Mouse (Mus musculus): ENCODE results near the gene Btbd9. TPM values are rescaled to one million over a fixed set of nuclear protein-coding genes. Genes with fewer than 3 reads are reported as not detected.

The Btbd9 gene
- polyA plus RNA-seq, 1 experiment from 2014 or later = 40.9 TPM

- Histone ChIP-seq H3K9ac (ENCODE audit: low read length) (no peak overlapping the region), H3K4me1 (ENCODE audit: control insufficient read depth in 2 of 2, insufficient read depth in 2 of 2, low read length in 2 of 2) (peaks cover 13 to 20% of the 10 kb centered on the region in 2 experiments), H3K4me3 (ENCODE audit: control insufficient read depth in 1 of 2, insufficient read depth in 1 of 2, low read depth in 1 of 2, low read length in 2 of 2) (no peak overlapping the region), H3K27ac (replicated peaks in 1 of 2; ENCODE audit: control insufficient read depth in 1 of 2, insufficient read depth in 1 of 2, low read depth in 2 of 2, low read length in 2 of 2) (no peak overlapping the region), H3K4me2 (ENCODE audit: low read length) (no peak overlapping the region), H3K36me3 (ENCODE audit: control insufficient read depth, insufficient read depth, low read length) (no peaks in the 10 kb centered on the region), H3K9me3 (ENCODE audit: control insufficient read depth, low read length) (no peaks in the 10 kb centered on the region), H3K27me3 (ENCODE audit: control insufficient read depth, insufficient read depth, low read length) (no peaks in the 10 kb centered on the region)
- 95% methylated on average over 4 of the region's 4 CpGs for WGBS
- no peak for ATAC-seq (ENCODE audit: insufficient number of reproducible peaks, insufficient read depth, low FRiP score, low read depth)
Measured at GRCm38 (mm10) chr17:30230428-30230827, 345.9 kb downstream of the Btbd9 start.

DNA sequence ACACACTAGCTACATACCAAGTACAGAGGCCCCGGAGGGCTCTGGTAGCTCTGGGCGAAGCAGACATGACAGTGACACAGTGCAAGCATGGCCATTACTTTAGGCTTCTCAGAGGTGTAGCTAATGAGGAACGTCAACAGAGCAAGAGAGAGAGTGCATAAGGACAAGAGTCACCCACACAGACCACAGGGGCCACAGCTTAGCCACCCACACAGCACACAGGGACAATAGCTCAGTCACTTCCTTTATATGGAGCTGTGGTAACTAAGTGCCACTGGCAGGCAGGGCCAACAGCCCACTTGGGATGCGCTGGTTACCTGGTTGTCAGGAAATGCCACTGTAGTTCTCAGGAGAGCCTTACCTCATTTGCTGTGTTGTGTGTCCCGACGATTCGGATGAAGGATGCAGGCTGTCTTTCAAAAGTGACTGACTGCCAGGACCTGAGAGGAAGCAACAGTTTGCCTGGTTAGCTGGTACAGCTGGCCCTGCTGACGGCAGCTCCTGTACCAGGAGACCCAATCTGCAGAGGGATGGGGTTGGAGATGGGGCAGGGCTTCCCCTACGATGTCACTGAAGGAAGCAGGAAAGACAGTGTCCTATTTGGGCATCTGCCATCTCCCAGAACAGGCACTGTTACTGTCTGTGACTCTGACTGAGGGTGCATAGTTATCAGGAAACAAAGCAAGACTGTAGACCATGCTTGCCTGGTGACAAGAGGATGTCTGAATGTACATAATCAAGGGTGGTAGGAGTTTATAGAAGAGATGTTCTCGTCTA is 347.7 kb downstream of the Btbd9 start:
- Histone ChIP-seq H3K9me3 (ENCODE audit: control insufficient read depth, low read length) (no peaks in the 10 kb centered on the region), H3K27ac (replicated peaks in 1 of 2; ENCODE audit: control insufficient read depth in 1 of 2, insufficient read depth in 1 of 2, low read depth in 2 of 2, low read length in 2 of 2) (no peak overlapping the region), H3K36me3 (ENCODE audit: control insufficient read depth, insufficient read depth, low read length) (no peaks in the 10 kb centered on the region), H3K9ac (ENCODE audit: low read length) (no peak overlapping the region), H3K4me2 (ENCODE audit: low read length) (no peak overlapping the region), H3K4me1 (ENCODE audit: control insufficient read depth in 2 of 2, insufficient read depth in 2 of 2, low read length in 2 of 2) (peaks cover 9 to 17% of the 10 kb centered on the region in 2 experiments), H3K4me3 (ENCODE audit: control insufficient read depth in 1 of 2, insufficient read depth in 1 of 2, low read depth in 1 of 2, low read length in 2 of 2) (no peak overlapping the region), H3K27me3 (ENCODE audit: control insufficient read depth, insufficient read depth, low read length) (no peaks in the 10 kb centered on the region)
- WGBS = 83% methylated on average over 10 of the region's 10 CpGs
- ATAC-seq (ENCODE audit: insufficient number of reproducible peaks, insufficient read depth, low FRiP score, low read depth) = no peak

DNA sequence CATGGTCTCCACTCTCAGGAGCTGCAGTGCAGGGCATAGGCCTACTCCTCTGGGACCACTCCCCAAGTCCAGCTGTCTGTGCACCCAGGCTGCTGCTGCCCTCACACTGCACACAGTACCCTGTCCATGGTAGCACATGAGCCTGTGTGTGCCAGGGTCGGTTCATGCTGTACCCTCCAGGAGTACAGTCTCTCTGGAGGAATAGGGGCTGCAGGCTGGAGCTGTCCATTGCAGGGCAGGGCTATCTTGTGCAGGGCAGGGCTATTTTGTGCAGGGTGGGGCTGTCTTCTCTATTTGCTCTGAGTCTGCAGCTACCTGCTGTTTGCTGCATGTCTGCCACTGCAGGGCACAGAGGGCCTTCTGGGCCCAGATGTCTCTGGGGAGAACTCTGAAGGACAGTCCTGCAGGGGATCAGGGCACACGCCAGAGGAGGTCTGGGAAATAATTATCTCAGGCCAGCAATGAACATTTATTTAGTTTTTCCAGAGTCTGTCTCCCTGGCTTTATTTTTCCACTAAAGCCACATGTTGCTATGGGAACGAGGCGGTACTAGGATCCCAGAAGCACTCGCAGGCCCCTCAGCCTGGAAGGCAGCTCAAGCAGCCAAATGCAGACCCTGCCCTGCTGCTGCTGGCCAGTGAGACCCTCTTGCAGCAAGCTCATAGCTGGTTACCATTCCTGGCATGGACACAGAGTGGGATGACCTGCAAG is 351.1 kb downstream of the Btbd9 start:
- peak; percentile 11; the same call in 1 of the 2 replicates for ATAC-seq (ENCODE audit: insufficient number of reproducible peaks, insufficient read depth, low FRiP score, low read depth)
- peaks cover under 1% of the 10 kb centered on the region; the same call in 1 of the 2 replicates for H3K36me3 ChIP-seq (ENCODE audit: control insufficient read depth, insufficient read depth, low read length)

GRCm38 (mm10) chr17:30222837-30223236 is 353.5 kb downstream of the Btbd9 start:
- H3K4me2 ChIP-seq (ENCODE audit: low read length) = no peak overlapping the region
- no peak overlapping the region for H3K9ac ChIP-seq (ENCODE audit: low read length)
- WGBS = 89% methylated on average over 12 of the region's 12 CpGs
- H3K36me3 ChIP-seq (ENCODE audit: control insufficient read depth, insufficient read depth, low read length) = peaks cover 15% of the 10 kb centered on the region
- peaks cover 5 to 10% of the 10 kb centered on the region in 2 experiments for H3K4me1 ChIP-seq (ENCODE audit: control insufficient read depth in 2 of 2, insufficient read depth in 2 of 2, low read length in 2 of 2)
- no peak overlapping the region for H3K4me3 ChIP-seq (ENCODE audit: control insufficient read depth in 1 of 2, insufficient read depth in 1 of 2, low read depth in 1 of 2, low read length in 2 of 2)
- no peak overlapping the region for H3K27ac ChIP-seq (replicated peaks in 1 of 2; ENCODE audit: control insufficient read depth in 1 of 2, insufficient read depth in 1 of 2, low read depth in 2 of 2, low read length in 2 of 2)
- ATAC-seq (ENCODE audit: insufficient number of reproducible peaks, insufficient read depth, low FRiP score, low read depth) = no peak
- H3K9me3 ChIP-seq (ENCODE audit: control insufficient read depth, low read length) = no peaks in the 10 kb centered on the region
- H3K27me3 ChIP-seq (ENCODE audit: control insufficient read depth, insufficient read depth, low read length) = no peaks in the 10 kb centered on the region

More for the DNA sequence above, 351.1 kb downstream of the Btbd9 start:
- H3K4me3 ChIP-seq (ENCODE audit: control insufficient read depth in 1 of 2, insufficient read depth in 1 of 2, low read depth in 1 of 2, low read length in 2 of 2) = no peak overlapping the region
- peaks cover 5 to 17% of the 10 kb centered on the region in 2 experiments for H3K4me1 ChIP-seq (ENCODE audit: control insufficient read depth in 2 of 2, insufficient read depth in 2 of 2, low read length in 2 of 2)
- 52% methylated on average over 5 of the region's 5 CpGs for WGBS
- H3K4me2 ChIP-seq (ENCODE audit: low read length) = no peak overlapping the region
- H3K9me3 ChIP-seq (ENCODE audit: control insufficient read depth, low read length) = no peaks in the 10 kb centered on the region
- no peak overlapping the region for H3K9ac ChIP-seq (ENCODE audit: low read length)
- H3K27me3 ChIP-seq (ENCODE audit: control insufficient read depth, insufficient read depth, low read length) = no peaks in the 10 kb centered on the region
- no peak overlapping the region for H3K27ac ChIP-seq (replicated peaks in 1 of 2; ENCODE audit: control insufficient read depth in 1 of 2, insufficient read depth in 1 of 2, low read depth in 2 of 2, low read length in 2 of 2)

DNA sequence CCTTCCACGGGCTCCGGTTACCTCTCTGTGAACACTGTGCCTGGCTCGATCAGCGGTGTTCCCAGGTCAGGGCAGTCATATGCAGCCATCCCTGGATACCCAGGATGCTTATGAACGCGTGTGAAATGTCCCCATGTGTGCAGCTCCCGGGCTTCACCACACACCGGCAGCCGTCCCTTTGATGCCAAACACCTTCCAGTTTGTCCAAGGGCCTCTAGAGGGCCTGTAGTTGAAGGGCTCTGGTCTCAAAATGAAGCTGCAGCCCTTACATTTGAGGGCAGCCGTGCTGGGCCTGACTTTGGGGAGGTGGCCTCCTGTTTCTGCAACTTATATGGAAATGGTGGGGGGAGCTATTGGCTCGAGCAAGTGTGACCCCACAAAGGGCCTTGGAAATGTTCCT is 353.9 kb downstream of the Btbd9 start:
- H3K27ac ChIP-seq (replicated peaks in 1 of 2; ENCODE audit: control insufficient read depth in 1 of 2, insufficient read depth in 1 of 2, low read depth in 2 of 2, low read length in 2 of 2) = no peak overlapping the region
- H3K4me1 ChIP-seq (ENCODE audit: control insufficient read depth in 2 of 2, insufficient read depth in 2 of 2, low read length in 2 of 2) = peaks cover 5 to 10% of the 10 kb centered on the region in 2 experiments
- no peak overlapping the region for H3K9ac ChIP-seq (ENCODE audit: low read length)
- ATAC-seq (ENCODE audit: insufficient number of reproducible peaks, insufficient read depth, low FRiP score, low read depth) = no peak
- WGBS = 68% methylated on average over 11 of the region's 11 CpGs
- H3K4me2 ChIP-seq (ENCODE audit: low read length) = no peak overlapping the region
- peaks cover 15% of the 10 kb centered on the region for H3K36me3 ChIP-seq (ENCODE audit: control insufficient read depth, insufficient read depth, low read length)
- H3K4me3 ChIP-seq (ENCODE audit: control insufficient read depth in 1 of 2, insufficient read depth in 1 of 2, low read depth in 1 of 2, low read length in 2 of 2) = no peak overlapping the region
- no peaks in the 10 kb centered on the region for H3K9me3 ChIP-seq (ENCODE audit: control insufficient read depth, low read length)
- no peaks in the 10 kb centered on the region for H3K27me3 ChIP-seq (ENCODE audit: control insufficient read depth, insufficient read depth, low read length)

- no peaks in the 10 kb centered on the region for H3K9me3 ChIP-seq (ENCODE audit: control insufficient read depth, low read length)
- H3K4me3 ChIP-seq (ENCODE audit: control insufficient read depth in 1 of 2, insufficient read depth in 1 of 2, low read depth in 1 of 2, low read length in 2 of 2) = no peak overlapping the region
- no peak overlapping the region for H3K9ac ChIP-seq (ENCODE audit: low read length)
- H3K27ac ChIP-seq (replicated peaks in 1 of 2; ENCODE audit: control insufficient read depth in 1 of 2, insufficient read depth in 1 of 2, low read depth in 2 of 2, low read length in 2 of 2) = no peak overlapping the region
- no peak for ATAC-seq (ENCODE audit: insufficient number of reproducible peaks, insufficient read depth, low FRiP score, low read depth)
- H3K4me2 ChIP-seq (ENCODE audit: low read length) = no peak overlapping the region
- H3K4me1 ChIP-seq (ENCODE audit: control insufficient read depth in 2 of 2, insufficient read depth in 2 of 2, low read length in 2 of 2) = peaks cover 9 to 15% of the 10 kb centered on the region in 2 experiments
- no peaks in the 10 kb centered on the region for H3K27me3 ChIP-seq (ENCODE audit: control insufficient read depth, insufficient read depth, low read length)
- H3K36me3 ChIP-seq (ENCODE audit: control insufficient read depth, insufficient read depth, low read length) = peaks cover 15% of the 10 kb centered on the region
- WGBS = 84% methylated on average over 14 of the region's 14 CpGs
Measured at GRCm38 (mm10) chr17:30221677-30222076, 354.6 kb downstream of the Btbd9 start.

- Histone ChIP-seq H3K27me3 (ENCODE audit: control insufficient read depth, insufficient read depth, low read length) (no peaks in the 10 kb centered on the region), H3K4me2 (ENCODE audit: low read length) (no peak overlapping the region), H3K27ac (replicated peaks in 1 of 2; ENCODE audit: control insufficient read depth in 1 of 2, insufficient read depth in 1 of 2, low read depth in 2 of 2, low read length in 2 of 2) (peak overlapping the region; percentile 50 to 60), H3K9me3 (ENCODE audit: control insufficient read depth, low read length) (no peaks in the 10 kb centered on the region), H3K4me1 (ENCODE audit: control insufficient read depth in 2 of 2, insufficient read depth in 2 of 2, low read length in 2 of 2) (peaks cover 18 to 39% of the 10 kb centered on the region in 2 experiments), H3K36me3 (ENCODE audit: control insufficient read depth, insufficient read depth, low read length) (peaks cover 29% of the 10 kb centered on the region), H3K4me3 (ENCODE audit: control insufficient read depth in 1 of 2, insufficient read depth in 1 of 2, low read depth in 1 of 2, low read length in 2 of 2) (no peak overlapping the region), H3K9ac (ENCODE audit: low read length) (no peak overlapping the region)
- ATAC-seq (ENCODE audit: insufficient number of reproducible peaks, insufficient read depth, low FRiP score, low read depth) = no peak
- WGBS = 17% methylated on average over 4 of the region's 4 CpGs
Measured at GRCm38 (mm10) chr17:30215741-30216140, 360.5 kb downstream of the Btbd9 start.

All from heart, embryonic 14.5 days (tissue).